Mouse (Mus musculus) cerebellum, adult 2 months (tissue): Measurements from ENCODE around the gene Gng13. TPM values are rescaled to one million over a fixed set of nuclear protein-coding genes. Genes with fewer than 3 reads are reported as not detected.

Experiments
- DNase-seq, 2 experiments: peaks; one replicate each; pipeline ENCODE4 v3.0.0; 2021
- H3K27ac ChIP-seq: fragments of 200-500 bp; 2 replicates; pipeline ENCODE4 v1.5.1; 2012; ENCODE audit warnings: low read length, control low read depth, inconsistent platforms; ENCODE audit not compliant: insufficient read depth
- H3K27me3 ChIP-seq: fragments of 200-500 bp; 2 replicates; pipeline ENCODE4 v1.6.1; 2012; ENCODE audit warnings: inconsistent platforms, mild to moderate bottlenecking, low read length, moderate library complexity; ENCODE audit not compliant: control insufficient read depth, insufficient read depth
- H3K4me1 ChIP-seq: fragments of 200-500 bp; 2 replicates; pipeline ENCODE4 v1.6.1; 2011; ENCODE audit warnings: low read length; ENCODE audit not compliant: control insufficient read depth, insufficient read depth
- H3K4me3 ChIP-seq: fragments of 200-500 bp; replicated peaks from 2 replicates; pipeline ENCODE3; 2011; ENCODE audit warnings: mild to moderate bottlenecking, low read depth, low read length, control low read depth; ENCODE audit not compliant: insufficient read depth
- CTCF ChIP-seq: fragments of 200-500 bp; IDR thresholded peaks from 2 replicates; pipeline ENCODE4 v1.5.1; 2011; ENCODE audit warnings: low read depth, mild to moderate bottlenecking, control low read depth, low read length, moderate library complexity, borderline replicate concordance; ENCODE audit not compliant: insufficient read depth
- POLR2A ChIP-seq: fragments of 200-500 bp; IDR thresholded peaks from 2 replicates; pipeline ENCODE4 v1.6.1; 2011; ENCODE audit warnings: low read length, control low read depth, borderline replicate concordance; ENCODE audit not compliant: insufficient read depth
- WGBS: fragments of 180-500 bp; shearing (Covaris S2); methylation state at CpG from one replicate; pipeline ENCODE4 v1.1.7; 2018; 5-methylcytosine and 5-hydroxymethylcytosine counted together
- polyA plus RNA-seq: library from polyadenylated mRNA; depleted of rRNA; stranded (reverse); fragments of >200 nt; gene quantifications from 2 replicates; pipeline ENCODE4 v1.2.3, GENCODE M21; 2012

Gene Gng13
- polyA plus RNA-seq, 1 experiment = 519 TPM

- no peak for DNase-seq
- no peaks in the 10 kb centered on the region for H3K4me1 ChIP-seq
- no peaks in the 10 kb centered on the region for H3K27me3 ChIP-seq
- 83% methylated on average over 4 of the region's 4 CpGs for WGBS
- H3K4me3 ChIP-seq = no peak overlapping the region
- TF ChIP-seq CTCF = no peak
- H3K27ac ChIP-seq = no peak overlapping the region
These were observed 28.0 kb upstream of the Gng13 start for GRCm38 (mm10) chr17:25688922-25689321.

DNA sequence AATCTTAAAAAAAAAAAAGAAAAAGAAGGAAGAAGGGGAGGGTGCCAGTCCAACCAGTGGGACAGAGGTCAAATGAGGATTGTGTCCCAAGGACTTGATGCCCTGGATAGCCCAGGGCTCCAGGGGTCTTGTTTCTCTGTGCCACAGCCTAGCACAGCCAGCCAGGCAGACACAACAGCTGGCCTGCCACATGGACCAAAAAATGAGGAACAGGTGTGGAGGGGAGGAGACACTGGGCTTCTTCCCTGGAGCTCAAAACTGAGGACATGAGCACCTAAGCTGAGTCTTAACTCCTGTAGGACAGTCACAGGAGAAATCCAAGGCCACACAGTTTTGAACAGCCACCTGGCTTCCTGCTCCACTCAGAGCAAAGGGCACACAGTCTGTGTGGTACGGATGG, 20.7 kb upstream of the Gng13 start:
- H3K4me1 ChIP-seq = no peaks in the 10 kb centered on the region
- 35% methylated on average over 1 of the region's 1 CpGs for WGBS
- no peak overlapping the region for H3K27ac ChIP-seq
- no peak for DNase-seq
- H3K27me3 ChIP-seq = no peaks in the 10 kb centered on the region
- TF ChIP-seq CTCF (no peak), POLR2A (no peak)
- H3K4me3 ChIP-seq = no peak overlapping the region

- no peaks in the 10 kb centered on the region for H3K4me1 ChIP-seq
- no peaks in the 10 kb centered on the region for H3K27me3 ChIP-seq
- TF ChIP-seq CTCF = peak; percentile 84
- no peak for TF ChIP-seq POLR2A
- H3K27ac ChIP-seq = no peak overlapping the region
- peak; percentile 57 to 73 for DNase-seq
- 9% methylated on average over 7 of the region's 7 CpGs for WGBS
- no peak overlapping the region for H3K4me3 ChIP-seq
These were observed 18.5 kb upstream of the Gng13 start for GRCm38 (mm10) chr17:25698446-25698845.

GRCm38 (mm10) chr17:25700863-25701496, 16.0 kb upstream of the Gng13 start:
- DNase-seq = no peak
- Histone ChIP-seq H3K27ac (no peak overlapping the region), H3K27me3 (no peaks in the 10 kb centered on the region), H3K4me3 (no peak overlapping the region), H3K4me1 (no peaks in the 10 kb centered on the region)
- TF ChIP-seq POLR2A = no peak
- no peak for TF ChIP-seq CTCF
- WGBS = 57% methylated on average over 9 of the region's 9 CpGs

- TF ChIP-seq CTCF = no peak
- TF ChIP-seq POLR2A = no peak
- no peak overlapping the region for H3K4me3 ChIP-seq
- H3K27ac ChIP-seq = no peak overlapping the region
- no peaks in the 10 kb centered on the region for H3K4me1 ChIP-seq
- WGBS = 94% methylated on average over 2 of the region's 2 CpGs
- H3K27me3 ChIP-seq = no peaks in the 10 kb centered on the region
- no peak for DNase-seq
These were observed 7.0 kb upstream of the Gng13 start for GRCm38 (mm10) chr17:25709994-25710393.

GRCm38 (mm10) chr17:25711136-25711535, 5.8 kb upstream of the Gng13 start:
- Histone ChIP-seq H3K27ac (no peak overlapping the region), H3K27me3 (no peaks in the 10 kb centered on the region), H3K4me3 (no peak overlapping the region), H3K4me1 (no peaks in the 10 kb centered on the region)
- TF ChIP-seq CTCF (no peak), POLR2A (no peak)
- WGBS = 64% methylated on average over 4 of the region's 4 CpGs
- DNase-seq = no peak

- WGBS = 55% methylated on average over 3 of the region's 3 CpGs
- H3K4me1 ChIP-seq = no peaks in the 10 kb centered on the region
- TF ChIP-seq CTCF (no peak), POLR2A (no peak)
- no peak overlapping the region for H3K4me3 ChIP-seq
- no peak for DNase-seq
- H3K27ac ChIP-seq = no peak overlapping the region
- no peaks in the 10 kb centered on the region; the same call in 1 of the 2 replicates for H3K27me3 ChIP-seq
These were observed 1.3 kb upstream of the Gng13 start for GRCm38 (mm10) chr17:25715627-25716026.

DNA sequence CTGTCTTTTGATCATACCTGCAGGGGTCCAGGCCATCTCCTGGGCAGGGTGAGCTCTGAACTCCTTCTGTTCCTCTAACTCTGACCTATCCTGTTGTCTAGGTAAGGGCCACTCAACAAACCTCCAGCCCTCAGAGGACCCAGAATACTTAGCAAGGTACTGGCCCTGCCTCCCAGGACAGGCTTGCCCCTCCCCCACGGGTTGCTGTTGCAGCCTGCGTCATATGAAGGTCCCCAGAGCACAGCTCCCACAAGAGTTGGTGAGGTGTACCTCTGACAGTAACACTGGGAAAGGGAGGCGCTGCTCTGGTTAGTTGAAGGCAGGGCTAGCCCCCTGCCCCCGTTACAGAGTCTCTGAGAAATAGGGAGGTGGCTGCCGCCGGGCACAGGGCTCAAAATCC, 841 bp upstream of the Gng13 start:
- H3K27ac ChIP-seq = no peak overlapping the region
- TF ChIP-seq CTCF (no peak), POLR2A (no peak)
- no peaks in the 10 kb centered on the region for H3K4me1 ChIP-seq
- H3K27me3 ChIP-seq = no peaks in the 10 kb centered on the region; the same call in 1 of the 2 replicates
- 8% methylated on average over 6 of the region's 6 CpGs for WGBS
- no peak for DNase-seq
- H3K4me3 ChIP-seq = no peak overlapping the region
